Mouse (Mus musculus) 3T3-L1 (cell line): ENCODE data around the gene Gm8947.
"Not testable (repeated sequence)": the region's sequence is repeated elsewhere in the genome, so short reads cannot be mapped to it uniquely, and the experiment has no call there.

Experiments used
- DNase-seq: peaks from one replicate; pipeline ENCODE4 v3.0.0-alpha.2; 2015; ENCODE audit warnings: low read depth, low spot score

Gene Gm8947

GRCm38 (mm10) chr1:151180167-151180566 lies 12.0 kb upstream of the Gm8947 start:
- no peak for DNase-seq

DNA sequence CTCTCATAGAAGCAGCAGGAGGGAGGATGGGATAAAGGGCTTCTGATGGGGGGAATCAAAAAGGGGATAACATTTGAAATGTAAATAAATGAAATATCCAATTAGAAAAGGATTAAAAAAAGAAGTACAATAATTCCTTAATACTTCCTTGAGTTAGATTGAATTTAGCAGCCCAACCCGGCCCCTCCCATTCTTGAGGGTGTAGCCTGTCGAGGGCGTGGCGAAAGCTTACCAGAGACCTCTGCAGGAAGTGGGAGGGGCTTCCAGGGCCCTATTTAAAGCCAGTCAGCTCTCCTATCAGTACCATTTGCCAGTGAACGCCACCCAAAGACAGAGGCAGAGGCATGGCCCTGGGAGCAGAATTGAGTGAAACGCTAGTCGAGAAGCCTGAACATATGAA lies 9.9 kb upstream of the Gm8947 start, which contains the start of gene Gm47985:
Gm47985 (plus strand) TSS at position 272 of the 400 bp plus-strand sequence.
- DNase-seq: not testable (repeated sequence)

DNA sequence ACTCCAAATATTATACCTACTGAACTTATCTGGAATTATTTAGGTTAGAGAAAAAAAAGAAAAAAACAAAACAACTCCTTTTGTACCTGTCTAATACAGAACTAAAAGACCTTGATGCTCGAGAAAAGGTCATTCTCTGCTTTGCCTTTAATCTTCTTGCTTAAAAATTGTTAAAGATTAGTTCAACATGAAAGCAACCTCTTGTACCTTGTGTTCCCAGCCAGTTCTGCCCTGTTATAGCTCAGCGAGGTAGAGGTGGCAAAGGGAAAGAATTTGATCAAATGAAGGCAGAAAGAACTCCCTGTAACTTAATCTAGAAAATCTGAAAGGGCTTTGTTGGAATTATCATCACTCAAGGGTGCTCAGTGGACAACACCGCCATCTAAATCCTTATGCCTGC lies 6.0 kb upstream of the Gm8947 start:
- DNase-seq: not testable (repeated sequence)

GRCm38 (mm10) chr1:151186879-151187424 lies 5.2 kb upstream of the Gm8947 start:
- DNase-seq: not testable (repeated sequence)

DNA sequence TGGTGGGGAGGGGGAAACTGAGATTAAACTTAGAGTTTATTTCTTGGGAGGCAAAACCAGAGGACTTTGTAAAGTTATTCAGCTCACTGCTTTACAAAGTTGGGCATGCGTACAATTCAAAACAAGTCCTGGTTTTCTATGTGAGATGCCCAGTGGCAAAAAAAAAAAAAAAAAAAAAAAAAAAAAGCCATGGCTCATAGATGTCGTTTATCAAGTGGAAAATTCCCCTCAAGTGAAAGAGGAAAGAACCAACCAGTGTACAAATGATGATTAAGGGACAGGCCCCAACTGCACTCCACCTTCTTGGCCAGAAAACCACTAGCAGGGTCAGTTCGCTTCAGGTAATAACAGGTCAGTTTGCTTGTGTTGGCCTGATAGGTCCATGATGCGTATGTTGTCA lies 3.7 kb upstream of the Gm8947 start:
- no peak for DNase-seq

- not testable (repeated sequence) for DNase-seq
Observed at GRCm38 (mm10) chr1:151192739-151193138, 563 bp downstream of the Gm8947 start.

- not testable (repeated sequence) for DNase-seq
Observed at GRCm38 (mm10) chr1:151195986-151196385, 3.8 kb downstream of the Gm8947 start.

- not testable (repeated sequence) for DNase-seq
Observed at GRCm38 (mm10) chr1:151196690-151197089, 4.5 kb downstream of the Gm8947 start.

DNA sequence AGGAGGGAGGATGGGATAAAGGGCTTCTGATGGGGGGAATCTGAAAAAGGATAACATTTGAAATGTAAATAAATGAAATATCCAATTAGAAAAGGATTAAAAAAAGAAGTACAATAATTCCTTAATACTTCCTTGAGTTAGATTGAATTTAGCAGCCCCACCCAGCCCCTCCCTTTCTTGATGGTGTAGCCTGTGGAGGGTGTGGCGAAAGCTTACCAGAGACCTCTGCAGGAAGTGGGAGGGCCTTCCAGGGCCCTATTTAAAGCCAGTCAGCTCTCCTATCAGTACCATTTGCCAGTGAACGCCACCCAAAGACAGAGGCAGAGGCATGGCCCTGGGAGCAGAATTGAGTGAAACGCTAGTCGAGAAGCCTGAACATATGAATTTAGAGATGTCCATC lies 5.9 kb downstream of the Gm8947 start, which contains the start of gene Gm47995:
Gm47995 (plus strand) TSS at position 329 of the 400 bp plus-strand sequence.
- not testable (repeated sequence) for DNase-seq

DNA sequence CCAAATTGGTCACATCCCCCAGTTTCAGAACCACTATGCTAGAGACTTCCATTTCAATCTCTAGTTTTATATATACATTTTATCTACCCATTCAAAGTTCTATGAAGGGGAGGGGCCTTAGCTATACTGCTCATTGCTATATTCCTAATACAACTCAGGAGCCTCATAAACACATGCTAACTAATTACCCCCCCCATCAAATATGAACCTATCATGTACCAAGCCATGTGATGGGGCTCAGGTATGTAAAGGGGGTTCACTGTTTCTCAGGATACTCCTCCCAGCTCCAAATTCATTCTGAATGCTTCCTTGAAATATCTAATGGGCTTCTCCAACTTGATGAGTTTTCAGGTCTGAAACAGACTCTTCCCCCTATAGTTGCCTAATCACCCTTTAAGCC lies 8.4 kb downstream of the Gm8947 start:
- not testable (repeated sequence) for DNase-seq

- not testable (repeated sequence) for DNase-seq
Observed at GRCm38 (mm10) chr1:151202771-151203170, 10.6 kb downstream of the Gm8947 start.

DNA sequence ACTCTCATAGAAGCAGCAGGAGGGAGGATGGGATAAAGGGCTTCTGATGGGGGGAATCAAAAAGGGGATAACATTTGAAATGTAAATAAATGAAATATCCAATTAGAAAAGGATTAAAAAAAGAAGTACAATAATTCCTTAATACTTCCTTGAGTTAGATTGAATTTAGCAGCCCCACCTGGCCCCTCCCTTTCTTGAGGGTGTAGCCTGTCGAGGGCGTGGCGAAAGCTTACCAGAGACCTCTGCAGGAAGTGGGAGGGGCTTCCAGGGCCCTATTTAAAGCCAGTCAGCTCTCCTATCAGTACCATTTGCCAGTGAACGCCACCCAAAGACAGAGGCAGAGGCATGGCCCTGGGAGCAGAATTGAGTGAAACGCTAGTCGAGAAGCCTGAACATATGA lies 11.6 kb downstream of the Gm8947 start, which contains the start of gene 3110040M04Rik:
3110040M04Rik (plus strand) TSS at position 304 of the 400 bp plus-strand sequence.
- not testable (repeated sequence) for DNase-seq

DNA sequence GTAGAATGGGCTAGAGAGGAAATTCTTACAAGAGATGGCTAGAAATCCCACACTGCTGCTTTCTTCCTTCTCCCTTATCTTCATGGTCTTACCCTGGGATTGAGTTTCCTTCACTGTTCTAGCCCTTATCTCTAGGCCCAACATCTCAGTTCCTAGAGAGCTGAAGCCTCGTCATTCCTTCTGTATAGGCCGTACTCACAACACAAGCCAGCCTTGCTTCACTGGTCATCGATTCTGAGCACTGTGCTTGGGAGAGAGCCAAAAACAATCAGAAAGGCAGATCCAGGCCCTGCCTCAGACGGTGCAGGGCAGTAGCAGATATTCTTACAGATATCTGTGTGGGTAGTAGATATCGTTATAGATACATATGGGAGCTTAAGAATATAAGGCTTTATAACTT lies 16.3 kb downstream of the Gm8947 start:
- DNase-seq: not testable (repeated sequence)

DNA sequence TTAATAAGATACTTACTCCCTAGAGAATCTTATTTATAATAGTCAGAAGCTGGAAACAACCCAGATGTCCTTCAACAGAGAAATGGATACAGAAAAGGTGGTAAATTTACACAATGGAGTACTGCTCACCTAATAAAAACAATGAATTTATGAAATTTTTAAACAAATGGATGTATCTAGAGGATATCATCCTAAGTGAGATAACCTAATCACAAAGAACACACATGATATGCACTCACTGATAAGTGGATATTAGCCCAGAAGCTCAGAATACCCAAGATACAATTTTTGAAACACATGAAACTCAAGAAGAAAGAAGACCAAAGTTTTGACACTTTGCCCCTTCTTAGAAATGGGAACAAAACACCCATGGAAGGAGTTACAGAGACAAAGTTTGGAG lies 16.8 kb downstream of the Gm8947 start:
- DNase-seq: not testable (repeated sequence)

- not testable (repeated sequence) for DNase-seq
Observed at GRCm38 (mm10) chr1:151209824-151210355, 17.7 kb downstream of the Gm8947 start, which contains the start of gene Gm47996. Gene Gm47996 (plus strand): TSS chr1:151210131.

- not testable (repeated sequence) for DNase-seq
Observed at GRCm38 (mm10) chr1:151211666-151212065, 19.5 kb downstream of the Gm8947 start.

- DNase-seq: no peak
Observed at GRCm38 (mm10) chr1:151214862-151215261, 22.7 kb downstream of the Gm8947 start.

- no peak for DNase-seq
Observed at GRCm38 (mm10) chr1:151215985-151216384, 23.8 kb downstream of the Gm8947 start.

- DNase-seq: no peak
Observed at GRCm38 (mm10) chr1:151216417-151216816, 24.2 kb downstream of the Gm8947 start.

DNA sequence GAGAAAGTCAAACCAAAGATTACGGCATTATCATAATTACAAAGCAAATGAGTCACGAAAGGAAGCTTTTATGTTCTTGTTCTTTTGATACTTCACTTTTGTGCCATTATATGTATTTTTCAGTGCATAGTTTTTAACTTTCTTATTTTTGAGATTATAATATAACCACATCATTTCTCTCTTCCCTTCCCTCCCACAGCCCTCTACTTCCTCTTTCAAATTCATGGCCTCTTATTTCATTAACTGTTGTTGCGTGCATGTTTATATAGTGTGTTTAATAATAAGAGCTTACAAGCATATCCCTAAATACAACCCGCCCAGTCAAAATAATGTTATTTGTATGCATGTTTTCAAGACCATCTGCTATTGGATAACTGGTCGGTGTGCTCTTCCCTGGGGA lies 26.9 kb downstream of the Gm8947 start:
- DNase-seq: no peak

- DNase-seq: no peak
Observed at GRCm38 (mm10) chr1:151220098-151220497, 27.9 kb downstream of the Gm8947 start.

- no peak for DNase-seq
Observed at GRCm38 (mm10) chr1:151222561-151223267, 30.5 kb downstream of the Gm8947 start.

DNA sequence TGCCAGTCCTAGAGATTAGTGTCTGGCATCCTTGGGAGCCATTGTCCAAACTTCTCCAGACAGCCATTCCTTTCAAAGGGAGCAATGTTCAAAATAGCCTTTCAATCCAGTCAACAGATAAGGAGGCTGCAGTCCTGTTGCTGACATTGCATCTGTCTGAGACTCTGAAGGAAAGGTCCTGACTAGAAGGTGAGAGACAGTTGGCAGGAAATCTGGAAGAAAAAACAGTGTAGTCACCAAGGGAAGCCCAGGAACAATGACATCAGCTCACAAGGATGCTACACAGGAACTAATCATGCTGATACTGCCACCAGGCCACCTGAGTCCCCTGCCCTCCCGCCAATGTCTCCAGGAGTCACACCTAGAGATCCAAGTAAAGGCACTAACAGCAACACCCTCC lies 31.2 kb downstream of the Gm8947 start:
- DNase-seq: no peak
